Comparison of ENCODE assay signal across 17 mouse cellular contexts in the genomic region with DNA sequence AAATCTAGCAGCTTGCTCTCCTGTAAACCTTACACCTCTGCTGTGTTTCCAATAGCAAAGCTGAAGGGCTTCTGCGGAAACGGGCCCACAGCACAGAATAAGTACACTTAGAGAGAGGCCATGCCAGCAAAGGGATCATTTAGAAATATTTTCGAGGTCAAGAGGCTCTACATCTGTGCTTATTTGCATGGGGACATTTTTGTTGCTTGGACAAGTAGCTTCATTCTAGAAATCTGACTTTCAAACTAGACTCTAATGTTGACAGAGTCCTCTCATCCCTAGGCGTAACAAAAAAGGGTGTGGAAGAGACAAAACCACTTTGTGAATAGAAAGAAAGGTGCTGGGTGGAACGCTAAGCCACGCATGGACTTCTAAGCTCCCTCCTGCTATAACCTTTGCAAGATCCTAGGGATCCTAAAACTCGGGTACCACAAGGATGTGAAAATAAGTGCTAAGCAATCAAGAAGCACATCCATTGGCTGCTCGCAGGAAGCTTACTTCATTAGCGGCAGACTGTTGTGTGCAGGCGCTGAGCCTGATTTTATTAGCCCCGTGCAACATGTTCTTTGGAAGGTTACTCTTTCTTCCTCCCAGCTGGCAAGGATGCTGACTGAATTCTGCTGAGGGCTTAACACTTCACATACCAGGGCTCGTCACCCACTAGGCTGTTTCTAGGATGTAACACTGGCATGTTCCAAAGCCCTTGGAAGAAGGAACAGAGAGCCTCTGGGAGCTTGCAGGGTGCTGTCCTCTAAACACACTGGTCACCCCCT.
"Had no signal": no experiment of that assay in that cellular context is flagged by ENCODE, and none has a peak within 500 bp of the region (broad histone marks: within the 10 kb centered on the region; RNA-seq: fewer than 3 reads in every experiment).

No protein-coding gene starts in this region.

- H3K4me3 ChIP-seq: left cerebral cortex, adult 2 months; limb, embryonic 10.5 days; liver, embryonic 15.5 days; megakaryocyte, embryonic 14.5 days; midbrain, embryonic 12.5 days; neural tube, embryonic 13.5 days had no signal

- H3K4me1 ChIP-seq: liver, embryonic 15.5 days; midbrain, embryonic 12.5 days; neural tube, embryonic 13.5 days had no signal

- ATAC-seq: midbrain, embryonic 16.5 days had no signal

- DNase-seq: kidney, adult 11 months; kidney, postnatal 10 days; kidney, postnatal 4 days; lung, adult 2 months; retina, postnatal 1 day; right cerebral cortex, postnatal 4 days; spleen, adult 18-20 months; thymus, postnatal 36 days had no signal

- H3K9me3 ChIP-seq: limb, embryonic 10.5 days; liver, embryonic 15.5 days; midbrain, embryonic 12.5 days; neural tube, embryonic 13.5 days had no signal

- H3K4me2 ChIP-seq: liver, embryonic 11.5 days; liver, embryonic 15.5 days; midbrain, embryonic 12.5 days; neural tube, embryonic 13.5 days had no signal

- H3K27me3 ChIP-seq: liver, embryonic 15.5 days; megakaryocyte, embryonic 14.5 days; midbrain, embryonic 12.5 days; neural tube, embryonic 13.5 days had no signal

- H3K36me3 ChIP-seq: limb, embryonic 10.5 days; liver, embryonic 15.5 days; midbrain, embryonic 12.5 days; neural tube, embryonic 13.5 days had no signal

- H3K9ac ChIP-seq: liver, embryonic 15.5 days; midbrain, embryonic 12.5 days; neural tube, embryonic 13.5 days had no signal

- H3K27ac ChIP-seq: left cerebral cortex, adult 2 months; limb, embryonic 10.5 days; liver, embryonic 15.5 days; macrophage; midbrain, embryonic 12.5 days; neural tube, embryonic 13.5 days had no signal
